Mouse (Mus musculus) liver, embryonic 11.5 days (tissue): ENCODE data around the gene Samd10. TPM values are rescaled to one million over a fixed set of nuclear protein-coding genes. Genes with fewer than 3 reads are reported as not detected.

Experiments used
- ATAC-seq: fragments of 200-750 bp; cut with Nextera tagmentation; replicated peaks from 2 replicates; pipeline ENCODE4 v1.8.0; 2017; ENCODE audit warnings: moderate number of reproducible peaks, mild to moderate bottlenecking, moderate TSS enrichment, moderate library complexity; ENCODE audit not compliant: low FRiP score
- DNase-seq: peaks from one replicate; pipeline ENCODE4 v3.0.0-alpha.2; 2017; ENCODE audit warnings: low spot score
- H3K27ac ChIP-seq: fragments of 300-500 bp; sonication (generic); 2 replicates; pipeline ENCODE4 v1.5.1; 2014; ENCODE audit warnings: mild to moderate bottlenecking, low read depth, low read length, control low read depth
- H3K27me3 ChIP-seq: fragments of 300-500 bp; sonication (generic); replicated peaks from 2 replicates; pipeline ENCODE4 v1.6.1; 2014; ENCODE audit warnings: low read length, mixed read lengths; ENCODE audit not compliant: control insufficient read depth, insufficient read depth
- H3K36me3 ChIP-seq: fragments of 300-500 bp; sonication (generic); 2 replicates; pipeline ENCODE4 v1.6.1; 2014; ENCODE audit warnings: mild to moderate bottlenecking, low read length, moderate library complexity, mixed read lengths; ENCODE audit not compliant: control insufficient read depth, insufficient read depth
- H3K4me1 ChIP-seq: fragments of 300-500 bp; sonication (generic); replicated peaks from 2 replicates; pipeline ENCODE4 v1.6.1; 2014; ENCODE audit warnings: low read length, mixed read lengths; ENCODE audit not compliant: control insufficient read depth, insufficient read depth
- H3K4me2 ChIP-seq: fragments of 300-500 bp; sonication (generic); 2 replicates; pipeline ENCODE4 v1.6.1; 2014; ENCODE audit warnings: mild to moderate bottlenecking, control low read depth, moderate library complexity
- H3K4me3 ChIP-seq: fragments of 300-500 bp; sonication (generic); 2 replicates; pipeline ENCODE4 v1.5.1; 2014; ENCODE audit warnings: low read depth, low read length, control low read depth
- H3K9ac ChIP-seq: fragments of 300-500 bp; sonication (generic); 2 replicates; pipeline ENCODE4 v1.6.1; 2014; ENCODE audit warnings: low read depth, low read length, control low read depth
- H3K9me3 ChIP-seq: fragments of 300-500 bp; sonication (generic); 2 replicates; pipeline ENCODE4 v1.6.1; 2016; ENCODE audit warnings: low read length, inconsistent platforms, mixed read lengths; ENCODE audit not compliant: control insufficient read depth
- WGBS: fragments of 180-500 bp; shearing (Covaris S2); extraction: QIAGEN DNeasy Blood & Tissue Kit; methylation state at CpG from one replicate; pipeline ENCODE4 v1.1.7; 2014; 5-methylcytosine and 5-hydroxymethylcytosine counted together
- polyA plus RNA-seq: library from polyadenylated mRNA; unstranded; fragments of >200 nt; fragmentation: Nextera tagmentation; extraction: Ambion mirVana; gene quantifications from 2 replicates; pipeline ENCODE4 v1.2.1, GENCODE M21; 2014

The Samd10 gene
- polyA plus RNA-seq, 1 experiment from 2014 or later: 6.2 TPM

DNA sequence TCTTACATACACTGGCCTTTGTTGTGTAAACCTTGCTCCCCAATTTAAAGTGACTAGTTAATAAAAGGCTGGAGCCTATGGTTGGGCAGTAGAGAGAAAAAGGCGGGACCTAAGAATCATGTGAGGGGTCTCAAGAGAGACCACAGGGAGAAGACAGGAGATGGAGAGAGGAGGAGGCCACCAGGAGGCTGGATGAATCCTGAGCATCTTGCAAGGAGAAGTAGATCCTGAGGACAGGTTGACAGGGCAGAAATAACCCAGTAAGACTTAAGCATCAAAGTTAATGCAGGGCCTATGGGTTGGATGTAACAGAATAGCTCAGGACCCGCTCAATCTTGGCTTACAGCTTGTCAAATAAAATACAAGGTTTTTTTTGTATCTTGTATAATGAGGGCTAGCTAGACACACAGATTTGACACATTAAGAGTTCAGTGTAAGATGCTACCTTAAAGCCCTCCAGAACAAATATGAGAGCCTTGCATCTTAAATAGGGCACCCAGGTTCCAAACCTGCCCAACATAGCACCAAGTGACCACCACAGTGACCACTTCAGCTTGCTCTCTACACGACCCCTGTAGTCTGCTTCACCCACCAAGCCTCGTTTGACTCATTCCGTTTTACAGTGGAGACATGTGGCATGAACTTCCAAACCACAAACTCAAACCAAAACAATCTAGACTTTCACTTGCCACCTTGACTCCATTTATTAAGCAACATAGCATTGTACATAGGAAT, 19.9 kb upstream of the Samd10 start:
- WGBS: 83% methylated on average over 5 of the region's 5 CpGs
- Histone ChIP-seq H3K4me3 (no peak overlapping the region), H3K9me3 (no peaks in the 10 kb centered on the region), H3K9ac (no peak overlapping the region), H3K4me2 (no peak overlapping the region), H3K27ac (no peak overlapping the region), H3K4me1 (no peaks in the 10 kb centered on the region), H3K36me3 (peaks cover 20% of the 10 kb centered on the region; the same call in 1 of the 2 replicates), H3K27me3 (no peaks in the 10 kb centered on the region)
- ATAC-seq (no peak), DNase-seq (no peak)

DNA sequence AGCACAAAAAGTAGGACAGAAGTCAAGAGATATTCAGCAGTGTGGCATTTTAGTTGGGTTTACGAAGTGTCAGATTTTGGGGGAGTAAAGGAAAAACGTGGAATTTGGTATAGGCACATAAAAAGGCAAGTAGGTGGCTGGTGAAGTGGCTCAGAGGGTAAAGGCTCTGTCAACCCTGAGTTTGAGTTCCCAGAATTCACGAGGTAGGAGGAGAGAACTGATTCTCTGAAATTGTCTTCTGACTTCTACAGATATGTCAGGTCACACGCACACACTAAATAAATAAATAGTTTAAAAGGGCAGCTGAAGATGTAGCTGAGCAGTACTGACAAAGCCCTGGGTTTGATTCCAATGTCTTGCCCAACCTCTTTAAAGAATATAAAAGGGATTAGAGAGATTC, 3.4 kb upstream of the Samd10 start:
- WGBS: 62% methylated on average over 4 of the region's 4 CpGs

DNA sequence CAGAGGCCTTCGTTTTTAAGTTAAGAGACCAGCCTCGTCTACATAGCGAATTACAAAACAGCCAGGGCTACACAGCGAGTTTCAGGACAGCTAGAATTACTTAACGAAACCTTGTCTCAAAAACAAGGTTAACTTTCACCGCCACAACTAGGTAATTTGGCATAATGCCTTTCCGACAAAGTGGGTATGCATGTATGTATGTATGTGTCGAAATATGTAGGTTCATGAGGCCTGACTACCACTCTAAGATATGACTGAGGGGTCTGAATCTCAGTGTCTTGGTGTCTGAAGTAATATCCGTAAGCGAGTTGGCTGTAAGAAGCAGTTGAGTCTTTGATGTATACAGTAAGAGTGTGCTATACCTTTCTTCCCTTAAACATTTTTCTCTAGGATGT, 2.7 kb upstream of the Samd10 start:
- Histone ChIP-seq H3K27ac (no peak overlapping the region), H3K9me3 (no peaks in the 10 kb centered on the region), H3K4me1 (peaks cover 23% of the 10 kb centered on the region), H3K27me3 (no peaks in the 10 kb centered on the region; the same call in 1 of the 2 replicates), H3K36me3 (no peaks in the 10 kb centered on the region), H3K9ac (peak overlapping the region; percentile 76), H3K4me3 (peak overlapping the region; percentile 77), H3K4me2 (peak overlapping the region; percentile 71)
- WGBS: 26% methylated on average over 10 of the region's 10 CpGs
- ATAC-seq (no peak), DNase-seq (no peak)

More for the DNA sequence above, 3.4 kb upstream of the Samd10 start:
- Histone ChIP-seq H3K9ac (peak overlapping the region; percentile 76), H3K9me3 (no peaks in the 10 kb centered on the region), H3K4me3 (peak overlapping the region; percentile 77), H3K4me1 (peaks cover 23% of the 10 kb centered on the region), H3K27ac (no peak overlapping the region), H3K4me2 (peak overlapping the region; percentile 71), H3K27me3 (no peaks in the 10 kb centered on the region; the same call in 1 of the 2 replicates), H3K36me3 (no peaks in the 10 kb centered on the region)
- DNase-seq (no peak), ATAC-seq (no peak)

DNA sequence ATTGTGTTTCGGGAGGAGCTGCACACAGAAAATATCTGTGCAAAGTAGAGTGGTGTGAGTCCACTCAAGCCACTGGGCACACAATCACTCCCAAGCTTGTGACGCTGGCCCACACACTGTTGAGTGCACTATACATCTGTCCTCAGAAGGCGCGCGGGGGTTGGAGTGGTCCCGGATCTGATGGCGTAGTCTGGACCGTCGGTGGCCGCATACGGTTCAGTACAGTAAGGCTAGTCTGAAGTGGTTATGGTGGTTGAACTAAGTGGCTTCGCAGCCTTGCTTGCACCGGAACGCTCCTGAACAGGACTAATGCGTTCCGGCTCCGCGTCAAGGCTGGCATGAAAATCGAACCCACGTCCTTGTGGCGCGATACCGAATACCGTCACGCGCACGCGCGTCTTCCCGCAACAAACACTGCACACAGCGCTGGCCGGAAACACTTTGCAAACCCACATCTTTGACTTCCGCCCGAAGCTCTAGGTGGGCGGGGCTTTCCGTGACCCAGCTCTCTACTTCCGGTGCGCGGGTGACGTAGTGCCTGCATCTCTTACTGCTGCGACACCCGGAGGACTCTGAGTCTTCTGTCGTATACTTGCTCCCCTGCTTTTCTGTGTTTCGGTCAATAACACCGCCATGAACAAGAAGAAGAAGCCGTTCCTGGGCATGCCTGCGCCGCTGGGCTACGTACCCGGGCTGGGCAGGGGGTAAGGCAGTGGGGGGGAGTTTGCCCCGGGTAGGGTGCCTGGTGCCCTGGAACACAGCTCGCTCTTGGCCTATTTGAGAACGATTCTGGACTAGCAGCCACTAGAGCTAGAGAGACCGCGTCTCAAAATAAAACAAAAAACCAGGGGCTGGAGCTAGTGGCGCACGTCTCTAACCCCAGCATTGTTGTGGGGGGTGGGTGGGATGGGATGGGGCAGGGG, 2.1 kb upstream of the Samd10 start:
- ATAC-seq (peak; percentile 93), DNase-seq (peak; percentile 94)
- Histone ChIP-seq H3K27ac (peak overlapping the region; percentile 78), H3K9ac (peak overlapping the region; percentile 76), H3K27me3 (no peaks in the 10 kb centered on the region; the same call in 1 of the 2 replicates), H3K9me3 (no peaks in the 10 kb centered on the region), H3K4me2 (peak overlapping the region; percentile 71), H3K36me3 (no peaks in the 10 kb centered on the region), H3K4me1 (peaks cover 23% of the 10 kb centered on the region), H3K4me3 (peak overlapping the region; percentile 77)
- WGBS: 2% methylated on average over 57 of the region's 57 CpGs

DNA sequence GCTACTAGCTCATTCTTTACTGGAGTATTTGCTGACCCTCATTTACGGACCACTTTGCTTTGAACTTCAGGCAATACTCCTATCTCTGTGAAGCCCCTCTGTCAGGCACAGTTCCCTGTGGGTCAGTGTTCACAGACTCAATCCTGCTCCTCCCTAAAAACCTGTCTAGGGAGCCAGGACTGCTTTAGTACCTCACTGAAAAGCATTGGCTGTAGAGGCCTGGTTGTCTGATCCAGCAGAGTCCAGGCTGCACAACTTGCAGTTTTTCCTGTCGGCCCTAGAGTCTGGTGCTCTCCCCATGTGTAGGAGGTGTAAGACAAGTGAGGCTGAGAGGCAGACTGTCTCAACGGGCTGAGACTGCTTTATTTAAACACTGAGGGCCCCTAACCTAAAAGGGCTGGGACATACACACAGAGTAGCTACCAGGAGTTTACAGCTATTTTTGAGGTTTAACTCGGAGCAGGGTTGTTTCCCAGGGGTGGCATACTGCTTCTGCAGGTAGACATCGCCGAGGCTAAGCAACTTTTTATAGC, 1.3 kb upstream of the Samd10 start:
- H3K27me3 ChIP-seq: no peaks in the 10 kb centered on the region; the same call in 1 of the 2 replicates
- H3K36me3 ChIP-seq: no peaks in the 10 kb centered on the region
- peak overlapping the region; percentile 78; the same call in 1 of the 2 replicates for H3K27ac ChIP-seq
- WGBS: 67% methylated on average over 6 of the region's 6 CpGs
- peak overlapping the region; percentile 77 for H3K4me3 ChIP-seq
- peaks cover 23% of the 10 kb centered on the region for H3K4me1 ChIP-seq
- H3K9me3 ChIP-seq: no peaks in the 10 kb centered on the region
- ATAC-seq (no peak), DNase-seq (no peak)
- peak overlapping the region; percentile 76 for H3K9ac ChIP-seq
- H3K4me2 ChIP-seq: peak overlapping the region; percentile 71

DNA sequence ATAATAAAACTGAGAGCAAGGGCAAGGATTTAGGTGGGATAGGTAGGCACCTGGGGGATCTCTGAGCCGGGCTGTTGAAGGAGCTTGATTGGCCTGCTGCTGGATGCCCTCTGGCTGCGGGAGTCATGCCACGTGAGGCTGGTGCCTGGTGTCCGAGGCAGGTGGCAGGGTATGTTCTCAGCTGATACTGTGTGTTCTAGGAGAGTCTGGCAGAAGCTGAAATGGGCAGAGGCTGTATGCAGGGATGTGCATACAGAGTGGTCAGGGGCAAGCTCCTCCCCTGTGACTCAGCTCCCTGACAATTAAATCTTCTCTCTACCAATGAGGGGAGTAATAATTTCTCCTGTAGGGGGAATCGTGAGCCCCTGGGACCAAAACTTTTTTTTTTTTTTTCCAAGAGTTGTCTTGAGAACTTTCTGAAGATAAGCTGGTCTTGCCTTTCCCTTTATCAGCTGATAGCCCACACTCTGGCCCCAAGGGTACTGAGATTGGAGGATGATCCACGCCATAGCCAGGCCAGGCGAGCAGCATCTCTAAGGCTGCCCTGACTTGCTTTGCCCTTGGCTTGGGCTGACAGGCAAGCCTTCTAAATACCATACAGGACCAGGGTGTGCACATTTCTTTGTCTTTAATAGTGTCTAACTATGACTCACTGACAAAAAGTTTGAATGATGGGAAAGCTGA, 1.5 kb downstream of the Samd10 start:
- Histone ChIP-seq H3K9me3 (no peaks in the 10 kb centered on the region), H3K36me3 (no peaks in the 10 kb centered on the region), H3K27ac (no peak overlapping the region), H3K9ac (no peak overlapping the region), H3K4me1 (peaks cover 29% of the 10 kb centered on the region), H3K27me3 (no peaks in the 10 kb centered on the region; the same call in 1 of the 2 replicates), H3K4me2 (no peak overlapping the region; the same call in 1 of the 2 replicates), H3K4me3 (no peak overlapping the region)
- DNase-seq (no peak), ATAC-seq (no peak)
- 52% methylated on average over 7 of the region's 7 CpGs for WGBS

DNA sequence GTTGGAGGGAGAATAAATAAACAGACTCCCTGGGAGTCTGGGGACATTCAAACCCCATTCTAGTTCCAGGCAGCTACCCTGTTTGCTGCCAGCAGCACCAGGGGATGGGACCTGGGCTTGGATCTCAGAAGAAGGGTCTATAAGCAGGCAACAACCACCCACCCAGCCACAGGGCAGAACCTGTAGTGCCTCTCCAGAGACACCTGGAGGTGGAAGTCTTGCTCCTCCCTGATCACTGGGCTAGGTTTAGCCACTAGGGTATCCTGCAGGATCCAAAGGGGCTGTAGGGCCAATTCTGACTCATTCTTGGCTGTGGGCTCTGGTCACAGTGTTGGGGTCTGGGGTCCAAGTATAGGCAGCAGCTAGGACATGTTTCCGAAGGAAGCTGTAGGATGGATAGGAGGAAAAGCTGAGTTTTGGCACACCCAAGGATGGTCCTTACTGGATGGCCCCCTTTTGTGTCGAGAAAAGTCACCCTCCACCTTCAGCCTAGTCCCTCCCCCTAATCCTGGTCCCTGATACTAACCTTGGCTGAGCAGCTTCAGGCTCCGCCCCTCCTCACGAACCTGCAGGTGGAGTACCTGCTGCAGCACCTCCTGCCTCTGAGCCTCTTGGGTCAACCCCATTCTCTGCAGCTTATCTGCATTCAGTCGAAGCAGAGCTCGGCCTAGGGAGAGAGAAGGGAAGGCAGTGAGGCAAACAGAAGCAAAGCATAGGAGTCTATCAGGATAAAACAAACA, 2.6 kb downstream of the Samd10 start:
- no peak overlapping the region for H3K27ac ChIP-seq
- no peak overlapping the region for H3K4me3 ChIP-seq
- H3K36me3 ChIP-seq: no peaks in the 10 kb centered on the region
- H3K27me3 ChIP-seq: no peaks in the 10 kb centered on the region; the same call in 1 of the 2 replicates
- H3K9ac ChIP-seq: no peak overlapping the region
- peaks cover 26% of the 10 kb centered on the region for H3K4me1 ChIP-seq
- no peaks in the 10 kb centered on the region for H3K9me3 ChIP-seq
- WGBS: 47% methylated on average over 6 of the region's 6 CpGs
- no peak overlapping the region for H3K4me2 ChIP-seq
- no peak for DNase-seq
- ATAC-seq: no peak
